Mouse (Mus musculus) limb, embryonic 15.5 days (tissue): ENCODE measurements at regions not wholly inside any gene's neighbourhood (a gene's known extent, or its start where the extent isn't known, plus 50 kb on each side); places are given as distances from the start of the nearest gene placed in this dataset.
"Not testable (repeated sequence)": the region's sequence is repeated elsewhere in the genome, so short reads cannot be mapped to it uniquely, and the experiment has no call there.

Source experiments
- ATAC-seq: fragments of 200-750 bp; cut with Nextera tagmentation; 2 replicates; pipeline ENCODE4 v1.8.0; 2017; ENCODE audit warnings: low read depth, moderate TSS enrichment; ENCODE audit not compliant: insufficient number of reproducible peaks, low FRiP score, low TSS enrichment
- H3K27ac ChIP-seq: fragments of 300-500 bp; sonication (generic); 2 replicates; pipeline ENCODE4 v1.5.1; 2015; ENCODE audit warnings: moderate library complexity, mild to moderate bottlenecking, inconsistent platforms
- H3K27me3 ChIP-seq: fragments of 300-500 bp; sonication (generic); 2 replicates; pipeline ENCODE4 v1.6.1; 2015; ENCODE audit warnings: inconsistent platforms
- H3K36me3 ChIP-seq: fragments of 300-500 bp; sonication (generic); 2 replicates; pipeline ENCODE4 v1.6.1; 2015; ENCODE audit warnings: inconsistent platforms
- H3K4me1 ChIP-seq: fragments of 300-500 bp; sonication (generic); 2 replicates; pipeline ENCODE4 v1.6.1; 2015; ENCODE audit warnings: inconsistent platforms
- H3K4me2 ChIP-seq: fragments of 300-500 bp; sonication (generic); 2 replicates; pipeline ENCODE4 v1.6.1; 2015; ENCODE audit warnings: mild to moderate bottlenecking, inconsistent platforms
- H3K4me3 ChIP-seq: fragments of 300-500 bp; sonication (generic); 2 replicates; pipeline ENCODE4 v1.5.1; 2015; ENCODE audit warnings: mild to moderate bottlenecking, inconsistent platforms
- H3K9ac ChIP-seq: fragments of 300-500 bp; sonication (generic); 2 replicates; pipeline ENCODE4 v1.6.1; 2015; ENCODE audit warnings: inconsistent platforms
- H3K9me3 ChIP-seq: fragments of 300-500 bp; sonication (generic); 2 replicates; pipeline ENCODE4 v1.6.1; 2016; ENCODE audit warnings: inconsistent platforms
- WGBS: fragments of 180-500 bp; shearing (Covaris S2); methylation state at CpG from one replicate; pipeline ENCODE4 v1.1.7; 2015; 5-methylcytosine and 5-hydroxymethylcytosine counted together

- ATAC-seq, result no peak
- no peak overlapping the region for H3K4me3 ChIP-seq
- no peak overlapping the region for H3K9ac ChIP-seq
- no peak overlapping the region for H3K27ac ChIP-seq
- no peaks in the 10 kb centered on the region for H3K27me3 ChIP-seq
- 75% methylated on average over 4 of the region's 4 CpGs for whole genome bisulfite sequencing
- no peaks in the 10 kb centered on the region for H3K4me1 ChIP-seq
- H3K9me3 ChIP-seq, result no peaks in the 10 kb centered on the region
- H3K36me3 ChIP-seq, result no peaks in the 10 kb centered on the region
- no peak overlapping the region for H3K4me2 ChIP-seq
Measured at GRCm38 (mm10) chr4:81550256-81550655, 107.6 kb upstream of the Mpdz start.

GRCm38 (mm10) chr4:81540496-81540895, 97.9 kb upstream of the Mpdz start:
- no peaks in the 10 kb centered on the region for H3K4me1 ChIP-seq
- no peak overlapping the region for H3K9ac ChIP-seq
- no peaks in the 10 kb centered on the region for H3K9me3 ChIP-seq
- H3K4me3 ChIP-seq, result no peak overlapping the region
- ATAC-seq, result no peak
- H3K27ac ChIP-seq, result no peak overlapping the region
- no peak overlapping the region for H3K4me2 ChIP-seq
- H3K36me3 ChIP-seq, result no peaks in the 10 kb centered on the region
- H3K27me3 ChIP-seq, result no peaks in the 10 kb centered on the region

GRCm38 (mm10) chr4:81539551-81539950, 96.9 kb upstream of the Mpdz start:
- Histone ChIP-seq H3K4me2 (no peak overlapping the region), H3K9me3 (no peaks in the 10 kb centered on the region), H3K9ac (no peak overlapping the region), H3K36me3 (no peaks in the 10 kb centered on the region), H3K27me3 (no peaks in the 10 kb centered on the region), H3K4me3 (no peak overlapping the region), H3K4me1 (no peaks in the 10 kb centered on the region), H3K27ac (no peak overlapping the region)
- WGBS, result 67% methylated on average over 3 of the region's 3 CpGs
- no peak for ATAC-seq

GRCm38 (mm10) chr4:81536795-81537194, 94.2 kb upstream of the Mpdz start:
- no peak overlapping the region for H3K4me2 ChIP-seq
- H3K36me3 ChIP-seq, result no peaks in the 10 kb centered on the region
- H3K9ac ChIP-seq, result no peak overlapping the region
- no peak overlapping the region for H3K27ac ChIP-seq
- no peaks in the 10 kb centered on the region for H3K4me1 ChIP-seq
- H3K9me3 ChIP-seq, result no peaks in the 10 kb centered on the region
- H3K27me3 ChIP-seq, result no peaks in the 10 kb centered on the region
- H3K4me3 ChIP-seq, result no peak overlapping the region
- no peak for ATAC-seq

- Histone ChIP-seq H3K4me3 (no peak overlapping the region), H3K4me1 (no peaks in the 10 kb centered on the region), H3K27me3 (no peaks in the 10 kb centered on the region), H3K27ac (no peak overlapping the region), H3K9me3 (no peaks in the 10 kb centered on the region), H3K4me2 (no peak overlapping the region), H3K9ac (no peak overlapping the region), H3K36me3 (no peaks in the 10 kb centered on the region)
- ATAC-seq, result no peak
- WGBS, result 71% methylated on average over 2 of the region's 2 CpGs
Measured at GRCm38 (mm10) chr4:81530546-81530945, 87.9 kb upstream of the Mpdz start.

DNA sequence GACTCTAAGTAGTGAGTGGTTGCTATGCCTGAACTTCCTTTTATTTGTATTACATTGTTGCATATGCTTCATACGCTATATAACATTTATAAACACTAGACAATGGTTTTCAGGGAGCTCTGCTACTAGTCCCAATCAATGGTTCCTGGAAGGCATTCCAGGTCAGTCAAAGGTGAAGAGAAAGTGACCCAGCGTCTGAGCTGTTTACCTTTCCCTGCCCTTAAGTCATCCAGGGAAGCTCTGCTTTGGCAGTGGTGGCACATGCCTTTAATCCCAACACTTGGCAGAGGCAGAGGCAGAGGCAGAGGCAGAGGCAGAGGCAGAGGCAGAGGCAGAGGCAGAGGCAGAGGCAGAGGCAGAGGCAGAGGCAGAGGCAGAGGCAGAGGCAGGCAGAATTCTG, 76.5 kb upstream of the Mpdz start:
- not testable (repeated sequence) for ATAC-seq, H3K36me3 ChIP-seq, H3K27ac ChIP-seq, H3K4me3 ChIP-seq, H3K9ac ChIP-seq, H3K4me2 ChIP-seq, H3K4me1 ChIP-seq, H3K27me3 ChIP-seq, H3K9me3 ChIP-seq
- WGBS, result 67% methylated on average over 2 of the region's 2 CpGs

- Histone ChIP-seq H3K9ac (no peak overlapping the region), H3K4me3 (no peak overlapping the region), H3K27ac (no peak overlapping the region), H3K9me3 (no peaks in the 10 kb centered on the region), H3K4me2 (no peak overlapping the region), H3K27me3 (no peaks in the 10 kb centered on the region), H3K36me3 (no peaks in the 10 kb centered on the region), H3K4me1 (peaks cover 3% of the 10 kb centered on the region; the same call in 1 of the 2 replicates)
- WGBS, result 84% methylated on average over 4 of the region's 4 CpGs
- ATAC-seq, result no peak
Measured at GRCm38 (mm10) chr4:81514547-81514946, 71.9 kb upstream of the Mpdz start.

DNA sequence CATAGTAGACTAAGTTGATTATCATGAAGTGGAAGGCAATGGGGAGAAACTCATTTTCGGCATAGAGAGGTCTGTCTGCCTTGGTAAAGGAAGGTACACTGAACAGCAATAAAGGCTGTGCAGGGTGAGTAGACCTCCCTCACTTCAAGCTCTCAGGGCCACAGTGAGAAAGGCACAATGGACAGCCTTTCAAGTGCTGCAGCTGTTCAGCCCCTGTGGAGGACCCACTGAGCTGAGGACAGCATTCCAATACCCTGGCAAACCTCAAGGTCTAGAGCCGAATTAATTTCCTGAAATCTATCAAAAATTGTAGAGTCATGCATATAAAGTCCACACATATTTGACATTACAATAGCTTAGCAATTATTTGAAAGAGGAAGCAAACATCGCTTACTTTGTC, 69.8 kb upstream of the Mpdz start:
- no peak for ATAC-seq
- WGBS, result 66% methylated on average over 3 of the region's 3 CpGs

DNA sequence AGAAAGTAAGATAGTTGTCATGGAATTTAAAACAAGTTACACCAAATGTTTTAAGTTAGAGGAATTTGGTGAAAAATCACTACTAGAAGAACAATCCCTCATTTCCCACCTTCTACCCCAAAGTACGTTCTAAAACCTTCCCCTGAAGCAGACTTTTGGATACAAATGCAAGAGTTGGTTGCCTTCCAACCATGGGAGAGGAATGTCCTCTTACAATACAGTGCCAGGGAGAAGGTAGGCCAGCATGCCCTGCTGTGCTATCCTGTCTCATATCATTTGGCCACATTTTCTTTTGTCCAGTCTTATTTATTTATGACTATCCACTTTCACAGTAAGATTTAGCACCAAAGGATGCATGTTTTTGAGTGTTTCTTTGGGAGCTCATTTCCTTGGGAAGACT, 66.2 kb upstream of the Mpdz start:
- H3K4me1 ChIP-seq, result peaks cover 3% of the 10 kb centered on the region; the same call in 1 of the 2 replicates
- H3K36me3 ChIP-seq, result no peaks in the 10 kb centered on the region
- H3K9ac ChIP-seq, result no peak overlapping the region
- no peaks in the 10 kb centered on the region for H3K27me3 ChIP-seq
- no peak for ATAC-seq
- H3K4me2 ChIP-seq, result no peak overlapping the region
- H3K9me3 ChIP-seq, result no peaks in the 10 kb centered on the region
- H3K4me3 ChIP-seq, result no peak overlapping the region
- 71% methylated on average over 1 of the region's 1 CpGs for WGBS
- no peak overlapping the region for H3K27ac ChIP-seq

More for the DNA sequence above, 69.8 kb upstream of the Mpdz start:
- Histone ChIP-seq H3K9me3 (no peaks in the 10 kb centered on the region), H3K4me3 (no peak overlapping the region), H3K36me3 (no peaks in the 10 kb centered on the region), H3K27ac (no peak overlapping the region), H3K27me3 (no peaks in the 10 kb centered on the region), H3K4me2 (no peak overlapping the region), H3K4me1 (peaks cover 3% of the 10 kb centered on the region; the same call in 1 of the 2 replicates), H3K9ac (no peak overlapping the region)

DNA sequence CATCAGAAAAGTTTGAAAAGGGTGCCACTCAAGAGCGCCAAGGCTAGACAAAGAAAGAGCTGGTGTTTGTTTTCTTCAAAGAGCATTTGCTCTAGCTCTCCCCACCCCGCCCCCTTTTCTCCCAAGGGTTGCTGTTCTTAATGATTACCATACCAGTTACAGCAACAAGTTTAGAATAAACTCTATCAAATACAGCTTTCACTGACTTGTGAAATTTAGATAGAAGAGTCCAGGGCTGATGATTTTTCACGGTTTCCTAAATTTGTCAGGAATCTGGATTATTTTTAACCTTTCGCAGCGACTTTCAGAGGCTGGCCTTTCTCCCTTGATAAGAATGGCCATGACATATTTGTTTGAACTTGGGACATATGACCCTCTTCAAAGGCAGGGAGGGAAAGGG, 64.2 kb upstream of the Mpdz start:
- Histone ChIP-seq H3K9me3 (no peaks in the 10 kb centered on the region), H3K4me3 (no peak overlapping the region), H3K4me2 (no peak overlapping the region), H3K4me1 (no peaks in the 10 kb centered on the region), H3K27me3 (no peaks in the 10 kb centered on the region), H3K9ac (no peak overlapping the region), H3K36me3 (no peaks in the 10 kb centered on the region), H3K27ac (no peak overlapping the region)
- no peak for ATAC-seq
- WGBS, result 83% methylated on average over 5 of the region's 5 CpGs

DNA sequence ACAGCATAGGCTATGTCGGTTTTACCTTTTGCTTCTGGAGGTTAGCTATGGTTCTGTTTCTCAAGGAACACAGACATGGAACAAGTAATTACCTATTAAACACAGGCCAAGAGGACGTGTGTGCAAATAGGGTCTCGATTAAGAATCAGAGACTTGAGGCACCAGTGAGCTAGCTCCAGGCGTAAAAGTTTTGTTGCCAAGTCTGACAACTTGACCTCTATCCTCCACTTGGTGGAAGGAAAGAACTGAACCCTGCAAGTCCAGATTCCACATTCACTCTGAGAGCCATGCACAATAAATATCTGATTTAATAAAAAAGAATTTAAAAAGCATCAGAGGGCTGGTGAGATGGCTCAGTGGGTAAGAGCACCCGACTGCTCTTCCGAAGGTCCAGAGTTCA, 63.7 kb upstream of the Mpdz start:
- Histone ChIP-seq H3K36me3 (no peaks in the 10 kb centered on the region), H3K4me3 (no peak overlapping the region), H3K9me3 (no peaks in the 10 kb centered on the region), H3K27ac (no peak overlapping the region), H3K27me3 (no peaks in the 10 kb centered on the region), H3K9ac (no peak overlapping the region), H3K4me2 (no peak overlapping the region), H3K4me1 (no peaks in the 10 kb centered on the region)
- WGBS, result 80% methylated on average over 6 of the region's 6 CpGs
- ATAC-seq, result no peak

DNA sequence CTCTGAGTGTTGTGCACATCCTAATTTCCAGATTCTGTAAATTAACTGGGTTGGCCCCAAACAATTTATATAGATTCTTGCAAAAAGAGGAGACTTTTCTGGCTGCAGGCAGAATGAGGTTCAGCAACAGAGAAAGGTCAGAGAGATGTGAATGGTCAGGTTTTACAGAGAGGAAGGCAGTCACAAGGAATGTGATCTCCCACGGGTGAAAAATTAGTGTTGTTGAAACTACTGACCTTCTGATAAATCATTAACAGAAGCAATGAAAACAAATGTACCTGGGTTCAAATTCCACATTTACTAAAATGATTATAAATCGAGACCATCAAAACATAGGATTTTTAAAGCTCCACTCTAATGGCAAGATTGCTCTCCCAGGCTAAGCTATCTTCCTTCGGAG, 62.5 kb upstream of the Mpdz start:
- Histone ChIP-seq H3K27me3 (no peaks in the 10 kb centered on the region), H3K9ac (no peak overlapping the region), H3K36me3 (no peaks in the 10 kb centered on the region), H3K4me1 (no peaks in the 10 kb centered on the region), H3K9me3 (no peaks in the 10 kb centered on the region), H3K4me2 (no peak overlapping the region), H3K4me3 (no peak overlapping the region), H3K27ac (no peak overlapping the region)
- no peak for ATAC-seq
- 69% methylated on average over 3 of the region's 3 CpGs for WGBS

DNA sequence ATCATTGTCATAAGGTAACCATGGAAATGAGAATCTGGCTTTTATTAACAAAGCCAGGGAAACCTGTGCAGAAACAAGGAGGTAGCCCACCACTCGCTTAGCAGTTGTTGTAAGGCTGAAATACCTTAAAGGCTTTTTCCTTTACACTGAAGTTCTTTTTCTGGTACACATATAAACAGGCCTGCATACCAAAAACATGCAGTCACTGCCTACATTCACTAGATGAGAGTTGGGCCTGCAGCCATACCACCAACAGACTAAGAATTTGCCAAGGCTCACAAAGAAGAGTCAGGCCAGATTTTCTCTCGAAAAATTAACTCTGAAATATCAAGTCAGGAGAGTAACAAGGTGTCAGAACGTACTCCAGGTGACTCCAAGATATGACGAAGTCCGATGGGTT, 61.3 kb upstream of the Mpdz start:
- no peak overlapping the region for H3K4me3 ChIP-seq
- WGBS, result 37% methylated on average over 5 of the region's 5 CpGs
- no peak overlapping the region for H3K9ac ChIP-seq
- H3K4me2 ChIP-seq, result no peak overlapping the region
- no peak overlapping the region for H3K27ac ChIP-seq
- no peaks in the 10 kb centered on the region for H3K36me3 ChIP-seq
- no peak for ATAC-seq
- H3K4me1 ChIP-seq, result no peaks in the 10 kb centered on the region
- no peaks in the 10 kb centered on the region for H3K9me3 ChIP-seq
- no peaks in the 10 kb centered on the region for H3K27me3 ChIP-seq
